ENCODE assay signal across 9 mouse cellular contexts in genomic region chr10:42092500-42092899, GRCm38 (mm10).
DNase-seq lines count a peak whose midpoint lies in the region; ATAC-seq and TF ChIP-seq lines count a peak whose summit lies in the region.
"Had no signal": no experiment of that assay in that cellular context is flagged by ENCODE, and none has a peak within 500 bp of the region (broad histone marks: within the 10 kb centered on the region; RNA-seq: fewer than 3 reads in every experiment).

No protein-coding gene starts in this region.

- H3K27ac ChIP-seq in kidney, postnatal 0 days: peak overlapping the region; percentile 22; the same call in 1 of the 2 replicates
- H3K27ac ChIP-seq: embryonic facial prominence, embryonic 12.5 days had no signal

- no peak overlapping the region for H3K4me3 ChIP-seq in kidney, postnatal 0 days (replicated peaks; ENCODE audit: low read depth, low read length)
- H3K4me3 ChIP-seq: embryonic facial prominence, embryonic 12.5 days had no signal

- WGBS in kidney, postnatal 0 days: 60% methylated on average over 6 of the region's 6 CpGs

- H3K4me1 ChIP-seq in kidney, postnatal 0 days (replicated peaks; ENCODE audit: insufficient read depth, low read length): peaks cover 15% of the 10 kb centered on the region

- TF ChIP-seq CTCF in kidney, postnatal 0 days (IDR thresholded peaks at IDR 0.05; ENCODE audit: low read depth): no peak

- no peaks in the 10 kb centered on the region for H3K36me3 ChIP-seq in kidney, postnatal 0 days (ENCODE audit: insufficient read depth, low read length)
- H3K36me3 ChIP-seq: embryonic facial prominence, embryonic 12.5 days had no signal

- H3K27me3 ChIP-seq in kidney, postnatal 0 days (ENCODE audit: insufficient read depth, low read length): no peaks in the 10 kb centered on the region
- H3K27me3 ChIP-seq: embryonic facial prominence, embryonic 12.5 days had no signal

- H3K9ac ChIP-seq in kidney, postnatal 0 days (ENCODE audit: low read depth, low read length): 0 out of 2 replicates have a peak overlapping the region, but pooled peaks have one; percentile 4
- H3K9ac ChIP-seq: embryonic facial prominence, embryonic 12.5 days had no signal

- no peak for ATAC-seq in kidney, postnatal 0 days (replicated peaks; ENCODE audit: low FRiP score, low read depth)

- H3K4me2 ChIP-seq in kidney, postnatal 0 days (ENCODE audit: low read length): no peak overlapping the region
- H3K4me2 ChIP-seq: embryonic facial prominence, embryonic 12.5 days had no signal

- no peaks in the 10 kb centered on the region for H3K9me3 ChIP-seq in kidney, postnatal 0 days (replicated peaks; ENCODE audit: low read length)
- H3K9me3 ChIP-seq: embryonic facial prominence, embryonic 12.5 days had no signal

- DNase-seq in layer of hippocampus, adult 18-20 months (ENCODE audit: low spot score in 2 of 2): peak; percentile 17 to 72
- no peak for DNase-seq in layer of hippocampus, postnatal 25 days (ENCODE audit: extremely low spot score in 1 of 2, low spot score in 1 of 2)
- peak; percentile 92 for DNase-seq in adrenal gland, postnatal 14 days
- DNase-seq in gastrocnemius, postnatal 10 days: peak; percentile 39
- no peak for DNase-seq in kidney, postnatal 0 days (ENCODE audit: low spot score)
- DNase-seq in lung, postnatal 10 days: peak; percentile 67
- DNase-seq in embryo, embryonic 10.5 days (ENCODE audit: low spot score): no peak
- DNase-seq in spleen, postnatal 10 days (ENCODE audit: low spot score in 2 of 2): no peak

Comparison
In these comparisons a context has a peak if more than half of its experiments do, and no peak if none do; other contexts are left out.
1. DNase-seq: peak in layer of hippocampus, adult 18-20 months (2 of 2), adrenal gland, postnatal 14 days (single experiment), gastrocnemius, postnatal 10 days (single experiment) and lung, postnatal 10 days (single experiment); none in layer of hippocampus, postnatal 25 days (0 of 2), kidney, postnatal 0 days (single experiment), embryo, embryonic 10.5 days (single experiment) and spleen, postnatal 10 days (0 of 2).